Mouse (Mus musculus) olfactory bulb, adult 2 months (tissue): ENCODE measurements around the gene Shroom4.

Source experiments
- CTCF ChIP-seq: fragments of 200-500 bp; IDR thresholded peaks from 2 replicates; pipeline ENCODE4 v1.5.1; 2012; ENCODE audit warnings: low read depth, mild to moderate bottlenecking, low read length, moderate library complexity; ENCODE audit not compliant: insufficient read depth
- POLR2A ChIP-seq: fragments of 200-500 bp; IDR thresholded peaks from 2 replicates; pipeline ENCODE4 v1.6.1; 2012; ENCODE audit warnings: mild to moderate bottlenecking, low read depth, low read length, moderate library complexity; ENCODE audit not compliant: insufficient read depth

DNA sequence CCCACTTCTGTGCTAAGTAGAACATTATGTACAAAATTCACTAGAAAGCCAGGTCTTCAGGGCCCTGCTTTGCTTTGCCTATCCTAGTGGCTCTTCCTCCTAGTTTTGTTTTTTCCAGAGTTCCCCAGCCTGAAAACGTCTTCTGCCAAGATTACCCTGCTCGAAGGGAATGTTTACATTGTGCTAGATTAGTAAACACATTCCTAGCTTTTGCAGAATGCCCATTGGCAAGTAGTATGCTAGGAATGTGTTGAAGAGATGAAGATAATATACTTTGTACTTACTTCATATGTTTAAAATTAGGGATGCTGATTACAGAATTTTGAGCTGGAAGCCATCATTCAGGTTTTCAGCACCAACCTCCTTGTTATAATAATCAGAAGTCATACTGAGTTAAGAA lies 118.8 kb downstream of the Shroom4 start:
- no peak for TF ChIP-seq CTCF
- no peak for TF ChIP-seq POLR2A
